Mouse (Mus musculus) liver, embryonic 16.5 days (tissue): ENCODE measurements at regions not wholly inside any gene's neighbourhood (a gene's known extent, or its start where the extent isn't known, plus 50 kb on each side); places are given as distances from the start of the nearest gene placed in this dataset.

Experiments used
- ATAC-seq: fragments of 200-750 bp; cut with Nextera tagmentation; 2 replicates; pipeline ENCODE4 v1.8.0; 2017; ENCODE audit warnings: low read depth, mild to moderate bottlenecking, moderate number of reproducible peaks, moderate library complexity
- H3K27ac ChIP-seq: fragments of 300-500 bp; sonication (generic); 2 replicates; pipeline ENCODE4 v1.5.1; 2014; ENCODE audit warnings: mild to moderate bottlenecking, low read length
- H3K27me3 ChIP-seq: fragments of 300-500 bp; sonication (generic); 2 replicates; pipeline ENCODE4 v1.6.1; 2014; ENCODE audit warnings: low read depth, low read length, mixed read lengths; ENCODE audit not compliant: control insufficient read depth, insufficient read depth
- H3K36me3 ChIP-seq: fragments of 300-500 bp; sonication (generic); 2 replicates; pipeline ENCODE4 v1.6.1; 2014; ENCODE audit warnings: mild to moderate bottlenecking; ENCODE audit not compliant: control insufficient read depth, insufficient read depth
- H3K4me1 ChIP-seq: fragments of 300-500 bp; sonication (generic); 2 replicates; pipeline ENCODE4 v1.6.1; 2014; ENCODE audit warnings: low read depth, low read length, mixed read lengths; ENCODE audit not compliant: control insufficient read depth
- H3K4me2 ChIP-seq: fragments of 300-500 bp; sonication (generic); 2 replicates; pipeline ENCODE4 v1.6.1; 2014; ENCODE audit warnings: low read depth, low read length, mixed read lengths
- H3K4me3 ChIP-seq: fragments of 300-500 bp; sonication (generic); 2 replicates; pipeline ENCODE4 v1.5.1; 2014; ENCODE audit warnings: low read depth, mild to moderate bottlenecking, low read length
- H3K9ac ChIP-seq: fragments of 300-500 bp; sonication (generic); 2 replicates; pipeline ENCODE4 v1.6.1; 2014; ENCODE audit warnings: low read depth, low read length
- H3K9me3 ChIP-seq: fragments of 300-500 bp; sonication (generic); replicated peaks from 2 replicates; pipeline ENCODE4 v1.6.1; 2016; ENCODE audit warnings: low read length; ENCODE audit not compliant: control insufficient read depth
- whole genome bisulfite sequencing: fragments of 180-500 bp; shearing (Covaris S2); extraction: QIAGEN DNeasy Blood & Tissue Kit; methylation state at CpG from one replicate; pipeline ENCODE4 v1.1.7; 2014; ENCODE audit not compliant: insufficient replicate concordance; 5-methylcytosine and 5-hydroxymethylcytosine counted together

DNA sequence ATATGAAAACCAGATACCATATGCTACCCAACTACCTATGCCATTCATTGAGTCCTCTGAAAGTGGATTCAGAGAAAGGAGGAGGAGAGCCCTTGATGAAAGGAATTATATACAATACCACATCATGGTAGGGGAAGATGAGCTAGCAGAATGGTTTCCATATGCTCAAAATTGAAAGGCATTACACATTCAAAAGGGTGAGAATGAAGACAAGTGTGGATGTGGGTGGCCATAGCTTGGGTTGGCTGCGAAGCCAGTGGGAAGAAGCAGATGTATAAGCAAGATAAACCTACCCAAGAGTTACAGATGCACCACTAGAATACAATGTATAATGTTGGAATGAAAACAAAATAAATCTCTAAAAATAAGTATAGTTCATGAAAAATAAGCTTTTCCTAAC lies 485.4 kb downstream of the Nova1 start:
- no peaks in the 10 kb centered on the region for H3K9me3 ChIP-seq
- H3K4me2 ChIP-seq: no peak overlapping the region
- no peak overlapping the region for H3K9ac ChIP-seq
- ATAC-seq: no peak
- no peak overlapping the region for H3K4me3 ChIP-seq
- H3K4me1 ChIP-seq: no peaks in the 10 kb centered on the region
- no peaks in the 10 kb centered on the region for H3K36me3 ChIP-seq
- no peaks in the 10 kb centered on the region for H3K27me3 ChIP-seq
- 43% methylated on average over 1 of the region's 1 CpGs for WGBS
- no peak overlapping the region for H3K27ac ChIP-seq

DNA sequence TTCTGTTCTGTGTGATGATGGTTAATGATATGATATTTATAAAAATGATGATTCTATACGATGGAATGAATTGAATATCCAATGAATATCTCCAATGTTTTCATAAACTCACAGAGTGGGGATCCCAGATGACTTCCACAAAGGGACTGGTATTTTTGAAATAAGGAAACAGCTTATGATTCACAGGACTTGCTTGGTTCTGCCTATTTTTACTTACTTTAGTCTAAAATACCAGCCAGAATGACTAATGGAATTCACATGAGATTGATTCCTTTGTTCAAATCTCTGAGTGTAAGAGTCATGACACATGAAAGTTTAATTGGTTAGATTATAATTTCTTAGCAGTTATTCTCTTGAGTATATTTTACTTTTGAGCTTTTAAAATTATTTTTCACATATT lies 490.9 kb downstream of the Nova1 start:
- no peaks in the 10 kb centered on the region for H3K9me3 ChIP-seq
- H3K36me3 ChIP-seq: no peaks in the 10 kb centered on the region
- no peak overlapping the region for H3K9ac ChIP-seq
- H3K4me3 ChIP-seq: no peak overlapping the region
- H3K27ac ChIP-seq: no peak overlapping the region
- H3K27me3 ChIP-seq: no peaks in the 10 kb centered on the region
- H3K4me1 ChIP-seq: no peaks in the 10 kb centered on the region
- ATAC-seq: no peak
- WGBS: 50% methylated on average over 1 of the region's 1 CpGs
- no peak overlapping the region for H3K4me2 ChIP-seq

DNA sequence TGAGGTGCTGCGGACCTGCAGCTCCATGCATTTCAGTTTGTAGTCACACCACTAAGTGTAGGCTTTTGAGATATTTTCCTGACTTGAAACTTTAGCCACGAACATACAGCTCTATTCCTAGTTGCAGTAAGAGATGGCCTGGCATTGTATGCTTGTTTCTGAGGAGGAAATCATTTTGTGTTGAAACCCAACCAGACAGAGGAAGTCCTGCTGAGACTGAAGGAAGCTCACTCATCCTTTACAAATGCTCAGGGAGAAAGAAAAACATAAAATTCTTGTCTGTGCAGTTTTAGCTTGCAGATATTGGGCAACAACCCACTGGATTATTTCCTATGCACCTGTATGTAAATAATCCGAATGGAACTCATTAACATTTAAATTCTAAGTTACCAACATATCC lies 495.5 kb downstream of the Nova1 start:
- no peak overlapping the region for H3K4me2 ChIP-seq
- no peaks in the 10 kb centered on the region for H3K27me3 ChIP-seq
- no peak overlapping the region for H3K9ac ChIP-seq
- H3K4me1 ChIP-seq: no peaks in the 10 kb centered on the region
- no peaks in the 10 kb centered on the region for H3K36me3 ChIP-seq
- no peak overlapping the region for H3K27ac ChIP-seq
- no peaks in the 10 kb centered on the region for H3K9me3 ChIP-seq
- H3K4me3 ChIP-seq: no peak overlapping the region
- ATAC-seq: no peak
- WGBS: 43% methylated on average over 3 of the region's 3 CpGs

DNA sequence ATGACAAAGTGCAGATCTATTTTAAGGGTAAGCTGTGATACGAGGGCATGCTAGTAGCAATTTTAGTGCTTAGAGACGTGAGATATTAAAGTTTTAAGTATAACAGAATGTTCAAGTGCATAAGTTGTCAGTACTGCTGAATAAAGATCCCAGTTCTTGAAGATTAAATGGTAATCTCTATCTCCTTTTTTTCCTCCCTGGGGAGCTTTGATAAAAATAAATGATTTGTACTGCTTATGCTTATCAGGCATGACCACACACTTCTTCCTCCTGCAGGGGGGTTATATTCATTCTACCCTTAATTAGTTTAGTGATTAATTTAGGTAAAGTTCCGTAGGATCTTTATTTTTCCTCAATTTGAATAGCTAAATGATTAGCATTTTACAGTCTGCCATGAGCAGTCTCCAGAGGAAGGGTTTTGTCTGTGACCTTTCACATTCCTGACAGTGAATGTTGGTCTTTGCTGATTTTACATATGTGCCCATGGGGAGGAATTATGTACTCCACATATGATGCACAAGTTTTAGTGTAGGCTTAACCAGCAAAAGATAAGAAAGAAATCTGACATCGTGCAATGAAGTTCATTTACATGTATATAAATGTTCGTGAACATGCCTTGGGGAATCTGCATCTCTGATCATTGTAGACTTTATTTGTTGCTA lies 515.5 kb downstream of the Nova1 start:
- Histone ChIP-seq H3K27ac (no peak overlapping the region), H3K9me3 (no peaks in the 10 kb centered on the region), H3K4me3 (no peak overlapping the region), H3K36me3 (no peaks in the 10 kb centered on the region), H3K4me2 (no peak overlapping the region), H3K27me3 (no peaks in the 10 kb centered on the region), H3K9ac (no peak overlapping the region), H3K4me1 (no peaks in the 10 kb centered on the region)
- WGBS: 47% methylated on average over 5 of the region's 5 CpGs
- no peak for ATAC-seq

DNA sequence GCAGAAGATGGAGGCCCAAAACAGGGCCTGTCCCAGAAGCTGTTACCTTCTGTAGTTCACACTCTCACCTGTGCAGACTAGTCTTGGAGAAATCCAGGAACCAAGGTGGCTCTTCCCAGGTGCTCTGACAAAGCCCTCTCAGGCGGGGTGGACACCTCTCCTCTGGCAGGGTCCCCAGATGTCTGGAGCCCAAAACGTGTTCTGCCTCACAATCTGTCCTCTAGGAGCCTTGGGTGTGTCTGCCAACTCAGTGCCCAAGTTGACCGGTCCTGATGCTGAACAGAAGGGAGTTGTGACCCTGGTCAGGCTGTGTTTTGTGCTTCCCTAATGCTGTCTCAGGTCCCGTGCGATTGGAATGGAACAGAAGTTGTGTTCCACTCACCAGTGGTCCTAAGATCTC lies 519.8 kb downstream of the Nova1 start:
- 49% methylated on average over 5 of the region's 5 CpGs for WGBS
- ATAC-seq: no peak

DNA sequence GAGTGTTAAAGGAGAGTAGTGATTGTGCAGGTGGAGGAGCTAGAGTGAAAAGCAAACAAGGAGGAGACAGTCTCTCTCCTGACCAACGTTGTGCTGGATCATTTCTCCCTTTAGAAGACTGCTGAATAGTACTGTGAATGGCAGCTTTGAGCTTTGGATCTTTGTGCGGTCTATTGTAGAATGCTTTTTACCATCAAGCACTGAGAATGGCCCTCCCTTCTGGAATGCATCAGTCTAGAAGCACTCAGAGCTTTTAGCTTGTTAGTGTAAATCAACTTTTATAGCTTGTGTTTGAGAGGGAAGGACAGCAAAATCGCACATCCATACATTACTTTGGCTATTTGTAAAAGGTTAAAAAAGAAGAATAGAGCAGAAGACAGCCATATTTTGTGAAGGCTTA lies 534.2 kb downstream of the Nova1 start:
- ATAC-seq: no peak
- Histone ChIP-seq H3K9me3 (no peaks in the 10 kb centered on the region), H3K9ac (no peak overlapping the region), H3K27me3 (no peaks in the 10 kb centered on the region), H3K4me2 (no peak overlapping the region), H3K4me1 (no peaks in the 10 kb centered on the region), H3K4me3 (no peak overlapping the region), H3K36me3 (no peaks in the 10 kb centered on the region), H3K27ac (no peak overlapping the region)
- 57% methylated on average over 3 of the region's 3 CpGs for WGBS

More for the DNA sequence above, 519.8 kb downstream of the Nova1 start:
- no peak overlapping the region for H3K4me2 ChIP-seq
- H3K9me3 ChIP-seq: no peaks in the 10 kb centered on the region
- no peaks in the 10 kb centered on the region for H3K36me3 ChIP-seq
- H3K4me1 ChIP-seq: no peaks in the 10 kb centered on the region
- H3K4me3 ChIP-seq: no peak overlapping the region
- H3K27me3 ChIP-seq: no peaks in the 10 kb centered on the region
- no peak overlapping the region for H3K9ac ChIP-seq
- no peak overlapping the region for H3K27ac ChIP-seq

DNA sequence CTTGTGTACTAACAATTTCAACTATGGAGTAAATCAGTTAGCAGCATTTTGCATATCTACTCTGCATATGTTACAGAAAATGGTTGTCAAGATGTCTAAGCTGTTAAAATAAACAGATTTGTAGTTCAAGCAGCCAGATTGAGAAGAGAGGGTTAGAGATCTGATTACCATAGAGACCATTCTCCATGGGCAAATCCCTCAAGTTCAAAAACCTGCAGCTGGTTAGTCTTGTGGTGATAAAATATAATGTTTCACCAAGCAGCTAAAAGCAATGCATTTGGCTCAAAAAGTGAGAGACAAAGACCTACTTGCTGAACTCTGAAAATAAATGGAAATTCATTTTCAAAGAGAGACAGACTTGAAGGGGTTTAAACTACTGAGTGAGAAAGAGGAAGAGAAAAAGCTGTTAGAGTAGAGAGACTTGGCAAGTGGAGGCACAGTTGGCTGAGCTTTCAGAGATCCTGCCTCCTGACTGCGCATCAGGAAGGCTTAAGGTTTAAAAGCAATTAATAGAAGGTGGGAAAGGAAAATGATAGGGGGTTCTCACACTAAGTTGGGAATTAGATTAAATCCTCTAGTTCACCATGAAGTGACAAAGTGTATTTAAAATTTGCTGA lies 570.2 kb downstream of the Nova1 start:
- WGBS: 80% methylated on average over 1 of the region's 1 CpGs

DNA sequence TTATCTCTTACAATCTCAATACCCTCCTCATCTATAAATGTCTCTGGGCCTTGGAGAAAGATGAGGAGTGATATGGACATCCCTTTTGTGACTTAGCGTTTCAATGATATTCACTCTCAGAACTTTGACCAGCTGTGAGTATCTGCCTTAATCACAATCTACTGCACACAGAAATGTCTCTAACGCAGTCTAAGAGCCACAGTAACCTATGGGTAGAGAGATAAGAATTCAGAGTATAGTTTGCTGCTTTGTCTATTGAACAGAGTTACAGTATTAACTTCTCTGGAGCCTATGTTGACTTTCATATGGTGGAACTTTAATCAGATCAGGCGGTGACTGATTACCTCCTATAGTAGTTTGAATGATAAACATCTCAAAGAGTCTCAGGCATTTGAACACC lies 573.8 kb downstream of the Nova1 start:
- H3K9me3 ChIP-seq: no peaks in the 10 kb centered on the region
- H3K27me3 ChIP-seq: no peaks in the 10 kb centered on the region
- H3K4me2 ChIP-seq: no peak overlapping the region
- no peak overlapping the region for H3K4me3 ChIP-seq
- no peak for ATAC-seq
- no peaks in the 10 kb centered on the region for H3K4me1 ChIP-seq
- WGBS: 54% methylated on average over 3 of the region's 3 CpGs
- H3K27ac ChIP-seq: no peak overlapping the region
- no peaks in the 10 kb centered on the region for H3K36me3 ChIP-seq
- no peak overlapping the region for H3K9ac ChIP-seq

More for the DNA sequence above, 570.2 kb downstream of the Nova1 start:
- ATAC-seq: no peak
- no peaks in the 10 kb centered on the region for H3K36me3 ChIP-seq
- no peaks in the 10 kb centered on the region for H3K4me1 ChIP-seq
- H3K27ac ChIP-seq: no peak overlapping the region
- no peak overlapping the region for H3K4me2 ChIP-seq
- no peaks in the 10 kb centered on the region for H3K9me3 ChIP-seq
- H3K27me3 ChIP-seq: no peaks in the 10 kb centered on the region
- H3K4me3 ChIP-seq: no peak overlapping the region
- no peak overlapping the region for H3K9ac ChIP-seq

DNA sequence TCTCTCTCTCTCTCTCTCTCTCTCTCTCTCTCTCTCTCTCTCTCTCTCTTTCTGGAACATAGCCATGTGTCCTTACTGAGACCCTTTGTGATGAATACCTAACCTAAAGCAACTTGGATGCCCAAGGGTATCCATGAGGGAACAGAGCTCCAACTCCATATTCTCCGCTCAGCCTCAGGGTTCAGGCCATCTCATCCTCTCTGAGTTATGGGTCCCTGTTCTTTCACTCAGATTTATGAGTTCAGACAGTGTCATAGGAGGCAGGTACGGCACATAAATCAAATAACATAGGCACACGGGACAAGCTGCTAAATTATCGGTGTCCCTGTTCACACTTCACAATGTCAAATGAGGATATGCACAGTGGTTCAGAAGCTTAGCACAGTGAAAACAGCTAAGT lies 586.4 kb downstream of the Nova1 start:
- no peak for ATAC-seq
- H3K9ac ChIP-seq: no peak overlapping the region
- no peaks in the 10 kb centered on the region for H3K9me3 ChIP-seq
- no peaks in the 10 kb centered on the region for H3K27me3 ChIP-seq
- WGBS: 73% methylated on average over 4 of the region's 4 CpGs
- H3K4me3 ChIP-seq: no peak overlapping the region
- no peak overlapping the region for H3K27ac ChIP-seq
- no peaks in the 10 kb centered on the region for H3K36me3 ChIP-seq
- H3K4me2 ChIP-seq: no peak overlapping the region
- H3K4me1 ChIP-seq: no peaks in the 10 kb centered on the region
